Mouse (Mus musculus) ovary, postnatal 36 days (tissue): ENCODE data around the gene Skap1.
A peak's percentile ranks its signal among the peaks of the same experiment; 100 is the strongest.
"Not testable (repeated sequence)": the region's sequence is repeated elsewhere in the genome, so short reads cannot be mapped to it uniquely, and the experiment has no call there.

ENCODE experiments used
- DNase-seq: peaks from one replicate; pipeline ENCODE4 v3.0.0; 2022; ENCODE audit warnings: low spot score, mixed read lengths

Gene Skap1

DNA sequence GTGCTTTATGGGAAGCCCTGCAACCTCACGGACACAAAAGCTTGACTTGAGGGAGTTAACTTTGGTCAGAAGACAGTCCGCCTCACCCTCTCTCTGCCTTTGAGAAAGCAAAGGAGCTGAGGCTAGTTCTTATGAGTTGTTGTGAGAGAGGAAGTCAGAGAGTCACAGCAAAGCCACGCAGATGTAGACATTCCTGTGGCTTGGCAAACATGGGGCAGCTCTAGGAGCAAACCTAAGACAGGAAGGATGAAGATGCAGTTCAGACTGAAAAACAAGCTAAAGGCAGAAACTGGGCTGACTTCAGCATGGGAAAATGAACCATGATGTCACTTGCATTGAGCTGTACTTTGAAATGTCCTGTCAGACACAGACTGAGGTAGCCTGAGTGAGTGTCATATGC lies 283.2 kb downstream of the Skap1 start:
- no peak for DNase-seq

DNA sequence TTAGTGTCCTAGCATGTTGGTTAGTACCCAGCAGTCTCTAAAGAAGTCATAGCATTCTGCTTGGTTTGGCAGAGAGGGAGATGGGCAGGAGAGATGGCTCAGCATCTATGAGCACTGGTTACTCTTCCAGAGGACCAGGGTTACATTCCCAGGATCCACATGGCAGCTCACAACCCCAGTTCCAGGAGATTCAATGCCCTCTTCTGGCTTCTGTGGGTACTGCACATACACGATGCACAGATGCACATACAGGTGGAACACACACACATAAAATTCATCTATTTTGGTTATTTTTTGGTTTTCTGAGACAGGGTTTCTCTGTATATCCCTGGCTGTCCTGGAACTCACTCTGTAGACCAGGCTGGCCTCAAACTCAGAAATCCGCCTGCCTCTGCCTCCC lies 290.9 kb downstream of the Skap1 start:
- no peak for DNase-seq

DNA sequence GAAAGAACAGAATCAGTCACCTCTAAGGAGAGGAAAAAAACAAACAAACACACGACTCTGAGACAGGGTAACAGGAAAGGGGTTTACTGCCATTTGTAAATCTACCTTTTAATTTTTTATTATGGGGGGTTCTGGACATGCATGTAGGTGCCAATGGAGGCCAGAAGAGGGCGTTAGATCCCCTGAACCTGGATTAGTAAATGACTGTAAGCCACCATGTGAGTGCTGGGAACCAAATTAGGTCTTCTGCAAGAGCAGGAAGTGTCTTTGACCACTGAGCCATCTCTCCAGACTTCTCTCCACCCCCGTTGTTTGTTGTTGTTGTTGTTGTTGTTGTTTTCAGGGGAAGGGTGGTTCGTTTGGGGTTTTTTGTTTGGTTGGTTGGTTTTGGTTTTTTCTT lies 293.0 kb downstream of the Skap1 start:
- no peak for DNase-seq

DNA sequence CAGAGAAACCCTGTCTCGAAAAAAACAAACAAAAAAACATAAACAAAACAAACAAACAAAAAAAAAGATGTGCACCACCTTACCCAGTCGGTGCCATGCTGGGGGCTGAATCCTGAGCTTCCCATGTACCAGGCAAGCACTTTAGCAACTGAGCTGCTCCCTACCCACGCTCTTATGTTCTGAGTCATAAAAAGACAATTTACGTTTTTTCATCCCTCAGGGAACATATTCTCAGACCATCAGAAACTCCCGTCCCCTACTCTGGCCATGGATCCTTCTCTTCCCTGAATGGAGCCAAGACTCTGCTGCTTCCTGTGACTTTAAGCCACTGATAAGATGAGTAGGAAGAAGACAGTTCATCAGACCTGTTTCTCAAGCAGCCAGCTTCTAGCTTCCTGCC lies 294.0 kb downstream of the Skap1 start:
- no peak for DNase-seq

DNA sequence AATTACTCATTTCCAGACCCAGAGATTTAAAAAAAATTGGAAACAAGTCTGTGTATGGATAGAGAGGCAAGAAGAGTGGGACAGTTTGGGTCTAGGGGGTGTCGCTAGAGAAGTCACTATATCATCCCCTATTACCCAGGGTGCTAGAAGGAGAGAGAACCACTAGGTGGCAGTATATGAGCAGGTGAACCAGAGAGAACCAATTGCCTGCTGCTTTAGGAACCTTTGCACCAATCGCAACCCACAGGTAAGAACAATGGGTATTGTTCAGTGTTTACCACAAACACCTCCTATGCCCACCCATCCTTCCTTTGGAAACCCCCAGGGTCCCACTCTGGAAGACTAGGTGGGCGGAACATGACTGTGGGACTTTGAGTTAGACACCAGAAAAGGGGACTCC lies 295.6 kb downstream of the Skap1 start:
- no peak for DNase-seq

DNA sequence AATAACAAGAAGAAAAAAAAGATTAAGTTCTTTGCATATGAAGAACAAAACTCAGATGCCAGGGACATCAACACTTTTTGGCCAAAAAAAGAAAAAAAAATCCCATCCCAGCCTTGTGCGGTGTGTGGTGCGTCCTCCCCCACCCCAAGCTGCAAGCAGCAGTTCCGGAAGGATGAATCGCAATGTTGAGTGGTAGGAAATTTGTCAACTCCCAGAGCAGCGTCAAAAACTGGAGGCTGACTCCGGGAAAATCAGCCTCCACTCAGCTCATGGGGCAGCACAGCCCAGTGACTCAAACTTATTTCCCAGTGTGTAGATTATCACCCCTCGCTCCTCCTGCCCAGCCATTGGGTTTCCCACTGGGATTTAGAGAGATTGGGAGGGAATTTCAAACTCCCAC lies 297.6 kb downstream of the Skap1 start:
- no peak for DNase-seq

DNA sequence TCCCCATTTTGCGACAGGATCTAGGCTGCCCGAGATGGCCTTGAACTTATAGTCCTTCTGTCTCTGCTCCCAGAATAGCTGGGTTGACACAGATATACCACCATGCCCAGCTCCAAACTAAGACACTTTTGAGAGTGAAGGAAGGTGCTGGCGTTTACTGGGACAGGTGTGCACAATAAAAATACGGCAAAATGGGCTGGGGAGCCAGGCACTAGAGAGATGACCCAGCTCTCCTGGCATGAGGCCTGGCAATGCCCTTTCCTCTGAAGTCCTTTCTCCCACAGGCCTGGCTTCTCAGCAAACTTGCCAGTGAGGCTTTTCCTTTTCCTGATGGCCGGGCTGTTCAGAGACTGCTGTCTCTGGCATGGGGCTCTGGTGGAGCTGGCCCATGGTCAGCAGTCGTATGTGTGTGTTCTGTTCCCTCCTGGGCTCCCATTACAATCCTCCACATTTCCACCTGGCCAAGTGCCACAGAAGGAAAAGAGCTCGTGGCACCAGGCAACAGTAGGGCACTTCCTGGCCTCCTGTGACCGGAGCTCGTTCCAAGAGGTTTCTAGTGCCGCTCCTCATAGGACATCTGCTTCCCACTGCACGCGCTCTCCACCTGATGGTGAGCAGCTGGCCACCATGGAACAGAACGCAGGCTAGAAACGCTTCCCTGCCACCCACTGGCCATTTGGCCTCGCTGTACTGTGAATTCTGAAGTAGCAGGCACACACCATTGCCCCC lies 298.5 kb downstream of the Skap1 start:
- no peak for DNase-seq

DNA sequence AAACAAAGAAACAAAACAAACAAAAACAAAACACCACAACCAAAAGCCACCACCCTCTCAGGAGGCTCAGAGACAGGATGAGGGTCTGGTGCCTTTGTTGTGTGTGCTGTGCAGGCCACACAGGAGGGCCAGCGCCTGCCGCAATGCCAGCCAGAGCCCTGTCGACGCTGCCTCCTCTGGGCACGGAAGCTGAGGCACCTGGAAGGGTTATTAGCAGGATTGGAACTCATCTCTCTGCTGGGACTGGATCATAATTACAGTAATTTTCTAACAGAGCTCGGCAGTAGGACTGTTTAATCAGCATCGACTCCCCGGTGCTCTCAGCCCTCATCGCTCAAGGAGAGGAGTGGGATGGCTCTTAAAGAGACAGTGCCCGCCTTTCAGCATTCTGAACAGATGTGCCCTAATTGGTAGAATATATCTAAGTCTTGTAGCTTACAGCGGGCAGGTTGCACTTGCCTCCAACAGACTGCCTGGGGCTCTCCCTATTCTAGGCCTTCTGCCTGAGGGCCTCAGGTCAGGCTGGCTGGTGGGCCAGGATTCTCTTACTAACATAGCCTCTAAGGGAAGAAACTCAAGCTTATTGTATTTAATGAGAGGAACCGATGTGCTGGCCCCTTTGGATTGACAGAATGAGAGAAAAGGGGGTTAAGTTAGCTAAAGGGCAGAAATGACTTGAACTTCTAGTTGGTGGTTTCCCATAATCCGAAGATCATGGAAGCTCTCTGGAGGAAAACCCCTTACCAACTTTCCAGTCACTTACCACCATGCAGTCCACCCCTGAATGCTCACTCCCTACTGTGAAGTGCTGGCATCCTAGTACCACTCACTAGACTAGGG lies 300.3 kb downstream of the Skap1 start:
- no peak for DNase-seq

DNA sequence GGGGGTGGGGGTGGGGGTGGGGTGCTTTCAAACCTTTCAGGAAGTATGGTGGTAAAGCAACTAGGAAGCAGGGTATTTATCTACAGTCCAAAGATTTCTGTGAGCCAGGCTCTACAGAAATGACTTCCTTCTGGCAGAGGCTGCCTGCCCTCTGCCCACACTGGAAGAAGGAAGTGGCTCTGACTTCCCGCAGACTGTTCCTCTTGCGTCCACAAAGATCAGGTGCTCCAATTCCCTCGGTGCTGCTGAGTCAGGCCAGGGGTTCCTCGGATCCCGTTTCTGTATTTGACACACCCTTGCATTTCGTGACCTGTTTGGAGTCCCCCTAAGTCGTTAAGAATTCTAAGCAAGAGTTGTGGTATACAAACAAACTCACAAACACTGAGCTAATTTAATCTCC lies 301.3 kb downstream of the Skap1 start:
- no peak for DNase-seq

DNA sequence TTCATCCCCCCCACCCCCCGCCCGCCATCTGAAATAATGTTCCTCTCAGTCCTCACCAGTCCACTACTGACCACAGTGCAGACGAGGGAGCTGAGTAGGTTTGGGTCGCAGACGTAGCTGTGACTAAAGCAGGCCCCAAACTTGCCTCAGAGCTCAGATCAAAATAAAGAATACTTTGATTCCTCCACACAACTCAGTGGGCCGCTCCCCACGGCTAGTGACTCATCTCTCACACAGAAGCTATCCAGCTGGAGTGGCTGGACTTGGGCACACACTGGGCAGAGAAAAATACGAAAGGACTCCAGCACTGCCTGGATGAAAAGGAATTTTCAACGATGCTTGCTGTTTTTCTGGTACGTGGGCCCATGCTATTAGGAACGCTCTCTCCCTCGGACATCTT lies 302.2 kb downstream of the Skap1 start:
- no peak for DNase-seq

DNA sequence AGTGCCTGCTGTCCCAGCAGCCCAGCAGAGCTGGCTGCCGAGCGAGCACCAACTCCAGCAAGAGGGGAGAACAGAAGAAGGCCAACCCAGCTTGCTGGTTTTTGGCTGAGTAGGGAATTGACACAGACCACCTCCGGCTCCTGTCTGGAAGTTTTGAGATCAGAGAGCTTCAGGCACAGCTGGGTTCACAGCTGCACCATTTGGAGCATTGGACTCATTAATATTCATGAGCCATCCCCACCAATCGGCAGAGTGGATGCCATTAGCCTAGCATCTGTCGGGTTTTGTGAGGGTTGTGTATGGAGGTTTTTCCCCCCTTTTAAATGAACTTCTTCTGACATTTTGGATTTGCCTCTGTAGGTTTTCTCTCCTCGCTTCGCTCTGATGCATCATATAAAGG lies 302.7 kb downstream of the Skap1 start:
- no peak for DNase-seq

DNA sequence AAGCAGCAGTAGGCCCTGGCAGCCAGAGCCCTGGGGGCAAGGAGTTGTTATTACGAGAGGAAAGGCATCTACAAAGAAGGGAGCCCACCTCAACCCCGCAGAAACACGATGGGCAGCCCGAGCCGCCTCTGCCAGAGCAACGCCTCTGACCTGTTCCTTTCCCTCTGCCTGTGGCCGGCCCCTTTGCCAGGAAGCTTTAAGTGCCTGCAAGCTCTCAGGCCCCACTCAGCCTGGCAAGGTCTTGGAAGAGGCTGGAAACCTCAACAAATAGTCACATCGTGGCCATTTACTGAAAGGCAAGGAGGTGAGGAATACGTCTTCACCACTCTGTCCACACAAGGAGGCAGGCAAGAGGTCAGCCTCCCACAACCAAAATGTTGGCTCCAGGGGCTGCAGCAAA lies 303.8 kb downstream of the Skap1 start:
- no peak for DNase-seq

DNA sequence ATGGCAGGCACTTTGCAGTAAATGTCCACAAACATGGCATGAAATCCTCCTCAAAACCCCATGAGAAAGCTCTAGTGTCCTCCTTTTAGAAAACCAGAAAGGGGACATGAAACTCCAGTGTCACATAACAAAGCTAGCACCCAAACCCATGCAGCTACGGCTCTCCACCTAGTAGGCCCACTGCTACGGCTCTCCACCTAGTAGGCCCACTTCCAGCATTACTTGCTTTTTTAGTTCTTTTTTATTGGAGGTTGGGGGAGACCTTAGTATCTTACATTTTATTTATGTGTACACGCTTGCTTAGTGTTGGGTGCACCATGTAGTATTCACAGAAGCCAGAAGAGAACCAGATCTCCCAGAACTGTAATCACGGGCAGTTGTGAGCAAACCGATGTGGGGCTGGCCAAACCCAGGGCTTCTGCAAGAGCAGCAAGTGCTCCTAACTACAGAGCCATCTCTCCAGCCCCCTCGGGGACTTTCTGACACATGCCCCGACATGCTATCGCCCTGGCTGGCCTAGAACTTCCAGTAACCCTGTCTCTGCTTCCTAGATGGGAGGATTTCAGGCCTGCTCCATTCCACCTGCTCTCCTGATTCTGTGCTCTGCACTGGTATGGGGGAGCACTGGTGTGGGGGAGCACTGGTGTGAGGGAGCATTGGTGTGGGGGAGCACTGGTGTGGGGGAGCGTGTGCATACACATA lies 307.0 kb downstream of the Skap1 start:
- DNase-seq: no peak

DNA sequence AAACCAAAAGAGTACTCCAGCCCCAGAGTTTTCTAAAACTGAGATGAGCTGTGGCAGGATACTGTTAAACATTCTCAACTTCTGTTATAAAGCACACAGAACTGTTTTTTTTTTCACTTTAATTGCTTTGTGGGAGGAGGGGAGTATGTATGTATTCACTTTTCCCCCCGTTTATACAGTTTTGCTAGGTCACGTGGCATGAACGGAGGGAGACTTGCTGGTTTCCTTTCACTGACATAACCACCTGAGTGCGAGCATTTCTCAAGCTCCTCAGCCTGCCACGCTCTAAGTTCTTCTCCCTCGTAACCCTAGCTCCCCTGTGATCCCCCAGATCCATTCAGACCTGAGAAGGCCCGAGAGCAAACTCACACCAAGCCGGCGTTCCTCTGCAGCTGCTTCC lies 308.0 kb downstream of the Skap1 start:
- DNase-seq: no peak

DNA sequence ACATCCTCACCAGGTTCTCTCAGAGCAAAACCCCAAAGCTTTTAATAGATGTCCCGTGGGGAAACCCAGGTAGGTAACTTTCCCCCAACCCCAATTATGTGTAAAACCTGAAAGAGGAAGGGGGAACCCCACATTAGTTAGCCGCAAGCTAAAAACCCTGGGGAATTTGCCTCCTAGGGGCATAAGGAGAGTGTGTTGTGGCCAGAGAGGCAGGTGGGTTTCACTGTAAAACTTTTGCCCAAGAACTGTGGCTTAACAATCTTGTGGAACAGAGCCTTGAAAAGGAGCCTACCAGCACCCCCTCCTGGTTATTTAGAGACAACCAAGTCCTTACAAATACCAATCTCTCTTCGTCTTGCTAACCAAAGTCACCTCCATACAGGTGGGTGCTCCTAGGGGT lies 310.1 kb downstream of the Skap1 start:
- DNase-seq: no peak

DNA sequence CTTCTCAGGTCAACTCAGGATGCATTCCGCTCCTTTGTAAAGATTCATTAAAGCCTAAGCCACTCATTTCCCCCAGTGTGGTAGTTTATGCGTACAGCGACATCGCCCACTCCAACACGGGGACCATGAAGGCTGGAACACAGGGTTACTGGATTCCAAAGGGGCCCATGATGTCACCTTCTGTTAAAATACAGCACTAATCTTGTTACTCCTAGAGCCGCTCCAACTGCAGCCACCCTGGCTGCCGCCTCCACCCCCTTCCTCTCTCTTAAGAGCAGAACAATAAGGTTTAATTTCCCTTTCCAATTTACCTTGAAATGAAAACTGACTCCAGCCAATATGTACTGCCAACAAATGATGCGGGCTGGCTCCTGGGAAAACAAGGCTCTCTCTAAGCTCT lies 310.7 kb downstream of the Skap1 start:
- no peak for DNase-seq

DNA sequence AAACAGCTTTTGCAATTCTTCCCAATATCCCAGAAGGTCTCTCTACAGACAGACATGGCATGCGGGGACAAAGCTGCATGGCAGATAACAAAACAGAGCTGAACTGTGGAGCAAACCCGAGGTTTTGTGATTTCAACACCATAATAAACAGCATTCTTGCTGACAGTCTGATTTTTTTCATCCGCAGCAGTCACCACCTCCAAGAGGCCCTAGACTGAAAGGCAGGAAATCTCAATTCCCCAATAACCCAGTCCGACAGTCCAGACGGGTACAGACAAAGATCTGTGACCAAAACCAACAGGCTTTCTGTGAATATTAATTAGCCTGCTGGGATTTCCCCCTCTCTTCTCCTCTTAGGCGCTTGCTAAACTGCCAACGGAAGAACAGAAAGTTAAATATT lies 311.3 kb downstream of the Skap1 start:
- DNase-seq: no peak

DNA sequence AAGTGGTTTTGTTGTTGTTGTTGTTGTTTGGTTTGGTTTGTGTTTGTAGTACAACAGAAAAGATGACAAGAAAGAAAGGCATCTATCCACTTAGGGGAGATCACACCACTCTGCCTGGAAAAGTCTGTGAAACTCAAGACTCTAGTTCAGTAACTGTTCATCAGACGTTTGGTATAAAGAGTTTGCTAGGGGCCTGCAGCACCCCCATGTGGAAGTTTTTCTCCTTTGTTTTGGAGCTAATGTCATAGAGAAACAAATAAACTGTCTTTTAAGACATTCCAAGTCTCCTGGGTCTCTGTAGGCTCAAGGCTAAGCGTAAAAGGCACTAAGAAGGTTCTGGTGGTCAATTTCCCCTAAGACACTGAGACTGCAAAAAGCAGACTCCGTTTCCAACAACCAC lies 311.7 kb downstream of the Skap1 start:
- DNase-seq: no peak

DNA sequence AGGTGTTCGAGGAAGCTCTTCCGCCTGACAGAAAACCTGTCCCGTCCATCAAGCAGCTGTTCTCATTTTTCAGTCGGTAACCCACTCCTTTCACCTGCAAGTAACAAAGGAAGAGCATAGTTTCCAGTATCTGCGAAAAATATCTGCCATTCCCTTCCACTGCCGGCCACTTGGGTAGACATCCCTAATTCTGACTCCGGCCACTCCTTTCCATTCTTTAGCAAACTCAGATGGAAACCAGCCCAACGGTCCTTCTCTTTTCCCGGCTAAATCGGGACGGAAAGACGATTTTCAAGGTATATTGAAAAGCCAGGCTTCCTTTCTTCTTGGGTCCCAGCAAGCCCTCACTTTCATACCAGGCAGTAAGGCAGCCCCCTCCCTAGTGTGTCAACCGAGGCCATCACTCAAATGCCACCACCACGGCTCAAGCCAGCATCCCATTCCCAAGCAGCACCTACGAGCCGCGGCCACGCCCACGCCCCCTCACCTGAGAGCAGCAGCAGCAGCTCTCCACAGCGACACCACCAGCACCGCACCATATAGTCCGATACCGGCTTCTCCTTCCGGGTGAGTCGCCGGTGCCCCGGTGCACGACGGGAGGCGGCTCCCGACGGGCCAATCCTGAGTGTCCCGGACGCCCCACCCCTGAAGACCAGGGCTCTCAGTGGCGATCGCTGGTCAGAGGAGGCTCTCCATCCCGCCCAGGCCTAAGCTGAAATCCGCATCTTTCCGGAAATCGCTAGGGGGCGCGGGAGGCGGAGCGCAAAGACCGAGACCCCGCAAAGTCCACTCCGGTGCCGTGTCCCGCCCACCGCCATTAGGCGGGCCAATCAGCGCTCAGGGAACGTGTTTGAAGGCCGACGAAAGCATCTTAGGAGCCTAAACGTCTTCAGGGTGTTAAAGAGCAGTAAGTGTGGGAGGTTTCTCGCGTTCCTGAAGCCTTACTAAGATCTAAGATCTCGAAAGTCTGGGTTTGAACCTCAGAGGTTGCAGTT lies 312.9 kb downstream of the Skap1 start, which contains the start of gene Snx11:
Snx11 (minus strand) TSS at position 592 of the 995 bp plus-strand sequence.
- DNase-seq: peak; percentile 99

DNA sequence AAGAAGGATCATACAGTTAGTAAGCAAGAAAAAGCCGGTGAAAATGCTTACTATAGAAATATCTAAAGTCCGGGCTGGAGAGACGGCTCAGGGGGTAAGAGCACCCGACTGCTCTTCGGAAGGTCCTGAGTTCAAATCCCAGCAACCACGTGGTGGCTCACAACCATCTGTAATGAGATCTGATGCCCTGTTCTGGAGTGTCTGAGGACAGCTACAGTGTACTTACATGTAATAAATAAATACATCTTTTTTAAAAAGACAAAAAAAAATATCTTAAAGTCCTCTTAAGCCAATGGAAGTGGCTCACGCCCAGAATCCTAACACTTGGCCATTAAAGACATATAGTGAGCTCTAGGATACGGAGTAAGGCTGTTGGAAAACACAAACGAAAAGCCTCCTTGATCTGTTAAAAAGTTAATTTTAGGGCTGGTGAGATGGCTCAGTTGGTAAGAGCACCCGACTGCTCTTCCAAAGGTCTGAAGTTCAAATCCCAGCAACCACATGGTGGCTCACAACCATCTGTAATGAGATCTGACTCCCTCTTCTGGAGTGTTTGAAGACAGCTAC lies 313.8 kb downstream of the Skap1 start:
- not testable (repeated sequence) for DNase-seq

DNA sequence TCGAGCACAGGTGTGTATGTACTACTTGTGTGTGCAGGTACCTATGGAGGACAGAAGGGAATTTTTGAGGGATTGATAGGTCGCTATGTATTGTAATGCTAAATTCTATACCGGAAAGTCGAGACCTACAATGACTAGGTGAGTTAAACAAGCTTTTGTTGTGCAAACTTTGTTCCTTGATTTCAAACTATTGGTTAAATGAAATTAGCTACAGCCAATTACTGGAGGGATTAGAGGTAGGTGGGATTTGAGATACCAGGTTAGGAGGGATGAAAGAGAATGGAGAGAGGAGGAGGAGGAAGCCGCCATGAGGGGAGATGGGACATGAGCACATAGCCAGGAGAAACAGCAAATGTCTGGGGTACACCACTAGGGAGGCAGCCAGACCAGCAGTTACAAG lies 315.9 kb downstream of the Skap1 start:
- DNase-seq: no peak
